Mouse (Mus musculus): ENCODE results near the gene Il31ra.

GRCm38 (mm10) chr13:112490036-112490435 is 104.1 kb downstream of the Il31ra start:
- no peak for TF ChIP-seq CTCF (IDR thresholded peaks at IDR 0.05; ENCODE audit: low read depth, low read length)
- TF ChIP-seq POLR2A (IDR thresholded peaks at IDR 0.05; ENCODE audit: borderline replicate concordance, low read depth, low read length): no peak

Measured in bone marrow macrophage, adult 2 months (primary cell).